Mouse (Mus musculus) embryonic facial prominence, embryonic 14.5 days (tissue): ENCODE data around the gene Olfr1269. TPM values are rescaled to one million over a fixed set of nuclear protein-coding genes. Genes with fewer than 3 reads are reported as not detected.

Experiments
- ATAC-seq: fragments of 200-750 bp; cut with Nextera tagmentation; 2 replicates; pipeline ENCODE4 v1.8.0; 2017; ENCODE audit warnings: low read depth, moderate number of reproducible peaks, moderate TSS enrichment
- DNase-seq: peaks from one replicate; pipeline ENCODE4 v3.0.0-alpha.2; 2015; ENCODE audit warnings: low spot score
- H3K27ac ChIP-seq: fragments of 300-500 bp; sonication (generic); replicated peaks from 2 replicates; pipeline ENCODE4 v1.5.1; 2014; ENCODE audit warnings: low read depth, mild to moderate bottlenecking, low read length, moderate library complexity
- H3K27me3 ChIP-seq: fragments of 300-500 bp; sonication (generic); replicated peaks from 2 replicates; pipeline ENCODE4 v1.6.1; 2014; ENCODE audit warnings: low read length; ENCODE audit not compliant: control insufficient read depth, insufficient read depth
- H3K36me3 ChIP-seq: fragments of 300-500 bp; sonication (generic); 2 replicates; pipeline ENCODE4 v1.6.1; 2014; ENCODE audit warnings: low read length, mixed read lengths; ENCODE audit not compliant: control insufficient read depth, insufficient read depth
- H3K4me1 ChIP-seq: fragments of 300-500 bp; sonication (generic); 2 replicates; pipeline ENCODE4 v1.6.1; 2014; ENCODE audit warnings: antibody characterized with exemption, low read length; ENCODE audit not compliant: control insufficient read depth, insufficient read depth
- H3K4me2 ChIP-seq: fragments of 300-500 bp; sonication (generic); 2 replicates; pipeline ENCODE4 v1.6.1; 2014; ENCODE audit warnings: low read depth, mild to moderate bottlenecking, low read length, moderate library complexity, mixed read lengths
- H3K4me3 ChIP-seq: fragments of 300-500 bp; sonication (generic); 2 replicates; pipeline ENCODE4 v1.5.1; 2014; ENCODE audit warnings: low read depth, mild to moderate bottlenecking, low read length
- H3K9ac ChIP-seq: fragments of 300-500 bp; sonication (generic); 2 replicates; pipeline ENCODE4 v1.6.1; 2014; ENCODE audit warnings: low read depth, mild to moderate bottlenecking, low read length, moderate library complexity, mixed read lengths
- H3K9me3 ChIP-seq: fragments of 300-500 bp; sonication (generic); 2 replicates; pipeline ENCODE4 v1.6.1; 2016; ENCODE audit warnings: low read length; ENCODE audit not compliant: control insufficient read depth
- WGBS: fragments of 180-500 bp; shearing (Covaris S2); extraction: QIAGEN DNeasy Blood & Tissue Kit; methylation state at CpG from one replicate; pipeline ENCODE4 v1.1.7; 2014; 5-methylcytosine and 5-hydroxymethylcytosine counted together
- polyA plus RNA-seq: library from polyadenylated mRNA; unstranded; fragments of >200 nt; fragmentation: Nextera tagmentation; extraction: Ambion mirVana; gene quantifications from 2 replicates; pipeline ENCODE4 v1.2.1, GENCODE M21; 2014

The Olfr1269 gene
- not detected in 2 replicates for polyA plus RNA-seq

DNA sequence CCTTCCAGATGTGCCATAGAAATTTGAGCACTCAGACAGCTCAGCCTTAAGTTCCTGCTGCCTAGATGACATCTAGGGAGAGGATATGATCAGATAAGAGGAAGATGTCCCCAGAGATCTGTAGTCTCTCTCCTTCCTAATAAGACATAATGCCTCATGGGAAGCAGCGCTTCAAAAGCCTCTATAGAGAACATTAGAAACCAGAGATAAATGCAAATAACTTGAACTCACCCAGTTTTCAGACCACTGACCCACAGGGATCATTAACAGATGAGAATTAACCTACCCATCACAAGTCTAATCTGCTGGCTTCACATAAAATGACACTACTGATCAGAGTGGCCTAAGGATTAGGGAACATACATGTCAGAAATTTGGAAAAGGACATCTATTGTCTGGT is at the start of gene Olfr1269:
Gene Olfr1269 (minus strand): TSS at position 101 of the 400 bp plus-strand sequence.
- H3K9ac ChIP-seq = no peak within 1 kb of the TSS
- no peaks in the 10 kb centered on the region for H3K27me3 ChIP-seq
- no peaks in the 10 kb centered on the region for H3K4me1 ChIP-seq
- ATAC-seq (no peak), DNase-seq (no peak)
- no peak within 1 kb of the TSS for H3K4me2 ChIP-seq
- H3K27ac ChIP-seq = no peak within 1 kb of the TSS
- whole genome bisulfite sequencing = 82% methylated on average over 1 of the region's 1 CpGs
- H3K9me3 ChIP-seq = no peaks in the 10 kb centered on the region
- no peaks in the 10 kb centered on the region for H3K36me3 ChIP-seq
- H3K4me3 ChIP-seq = no peak within 1 kb of the TSS

DNA sequence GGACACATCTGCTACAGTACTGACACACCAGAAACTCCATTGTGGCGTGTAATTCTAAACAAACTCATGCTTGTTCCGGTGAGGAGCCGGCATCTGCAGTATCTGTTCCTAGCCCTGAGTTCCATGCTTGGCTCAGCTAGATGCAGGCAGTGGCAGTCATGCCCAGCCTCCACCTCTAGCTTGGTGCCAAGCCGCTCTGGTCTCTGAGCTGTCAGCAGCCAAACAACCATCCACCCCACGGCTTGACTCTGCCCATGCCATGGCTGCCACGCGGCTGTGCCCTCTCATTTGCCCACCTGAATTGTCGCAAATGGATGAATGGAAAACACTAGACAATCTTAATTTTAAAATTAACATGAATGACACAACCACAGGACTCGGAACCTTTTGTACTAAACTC is 32.7 kb upstream of the Olfr1269 start:
- Histone ChIP-seq H3K27me3 (no peaks in the 10 kb centered on the region), H3K36me3 (no peaks in the 10 kb centered on the region), H3K4me3 (no peak overlapping the region), H3K4me1 (no peaks in the 10 kb centered on the region), H3K4me2 (no peak overlapping the region), H3K27ac (no peak overlapping the region), H3K9me3 (no peaks in the 10 kb centered on the region), H3K9ac (no peak overlapping the region)
- no peak for DNase-seq
- WGBS = 92% methylated on average over 9 of the region's 9 CpGs
- ATAC-seq = no peak

DNA sequence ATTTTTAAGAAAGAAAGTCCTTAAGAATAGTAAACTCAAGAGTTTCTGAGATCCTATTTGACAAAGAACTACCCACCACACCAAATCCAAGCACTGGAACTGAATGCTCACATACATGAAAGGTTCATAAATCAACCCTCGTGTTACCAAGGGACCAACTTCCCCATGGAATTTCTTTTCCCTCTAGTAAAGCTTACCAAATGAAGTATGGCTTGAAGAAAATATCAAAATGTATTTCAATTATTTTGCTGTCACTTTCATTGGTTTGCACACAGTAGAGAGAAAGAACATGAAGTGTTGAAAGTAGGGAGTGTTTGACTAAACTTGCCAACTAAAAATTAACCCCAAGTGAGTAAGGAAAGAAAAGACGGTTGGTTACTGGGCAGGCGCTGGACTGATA is 31.8 kb upstream of the Olfr1269 start, which contains the start of gene Olfr1270:
Gene Olfr1270 (minus strand): TSS at position 101 of the 400 bp plus-strand sequence.
- ATAC-seq = no peak
- 86% methylated on average over 3 of the region's 3 CpGs for WGBS

DNA sequence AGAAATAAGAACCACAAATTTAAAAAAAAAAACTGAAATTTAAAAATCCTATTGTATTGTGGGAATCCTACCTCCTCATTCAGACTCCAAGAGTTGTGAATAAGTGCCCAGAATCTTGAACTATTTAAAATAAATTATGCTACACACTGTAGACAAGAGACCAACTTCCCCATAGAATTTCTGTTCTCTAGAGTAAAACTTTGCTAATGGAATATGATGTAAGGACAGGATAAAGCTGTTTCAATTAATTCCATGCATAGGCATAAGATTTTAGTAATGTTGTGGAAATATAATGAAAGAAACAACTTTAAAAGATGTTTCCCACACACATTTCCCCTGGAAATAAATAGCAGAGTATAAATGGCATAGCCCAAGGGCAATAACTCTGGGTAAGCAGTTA is 21.0 kb upstream of the Olfr1269 start, which contains the start of gene Olfr32:
Gene Olfr32 (minus strand): TSS at position 101 of the 400 bp plus-strand sequence.
- no peak within 1 kb of the TSS for H3K9ac ChIP-seq
- H3K36me3 ChIP-seq = no peaks in the 10 kb centered on the region
- H3K4me1 ChIP-seq = no peaks in the 10 kb centered on the region
- no peak within 1 kb of the TSS for H3K27ac ChIP-seq
- no peak within 1 kb of the TSS for H3K4me3 ChIP-seq
- no peaks in the 10 kb centered on the region for H3K27me3 ChIP-seq
- H3K9me3 ChIP-seq = no peaks in the 10 kb centered on the region
- ATAC-seq (no peak), DNase-seq (no peak)
- H3K4me2 ChIP-seq = no peak within 1 kb of the TSS

More for the DNA sequence above, 31.8 kb upstream of the Olfr1269 start, which contains the start of gene Olfr1270:
- Histone ChIP-seq H3K36me3 (no peaks in the 10 kb centered on the region), H3K4me1 (no peaks in the 10 kb centered on the region), H3K9ac (no peak within 1 kb of the TSS), H3K4me3 (no peak within 1 kb of the TSS), H3K27ac (no peak within 1 kb of the TSS), H3K9me3 (no peaks in the 10 kb centered on the region), H3K27me3 (no peaks in the 10 kb centered on the region), H3K4me2 (no peak within 1 kb of the TSS)
- DNase-seq = no peak

DNA sequence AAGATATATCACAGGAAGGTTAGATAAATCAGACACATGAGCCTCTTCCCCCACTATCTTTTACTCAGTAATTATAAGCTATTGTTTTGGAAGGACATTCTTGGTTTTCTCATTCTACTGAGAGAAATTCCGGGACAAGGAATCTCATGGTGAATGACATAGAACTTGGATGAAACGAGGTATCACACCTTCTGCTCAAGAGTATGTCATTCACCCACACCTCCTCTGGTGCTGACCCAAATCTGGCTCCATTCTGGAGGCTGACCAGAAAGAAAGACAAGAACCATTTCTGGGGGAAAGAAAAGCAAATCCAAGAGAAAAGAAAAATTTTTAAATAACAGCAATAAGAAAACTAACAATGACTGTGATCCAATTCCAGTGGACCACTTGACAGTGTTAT is 51.1 kb downstream of the Olfr1269 start:
- H3K27me3 ChIP-seq = no peaks in the 10 kb centered on the region
- H3K9ac ChIP-seq = no peak overlapping the region
- H3K9me3 ChIP-seq = no peaks in the 10 kb centered on the region
- DNase-seq (no peak), ATAC-seq (no peak)
- no peaks in the 10 kb centered on the region for H3K4me1 ChIP-seq
- H3K4me3 ChIP-seq = no peak overlapping the region
- 78% methylated on average over 2 of the region's 2 CpGs for WGBS
- no peak overlapping the region for H3K27ac ChIP-seq
- no peaks in the 10 kb centered on the region for H3K36me3 ChIP-seq
- H3K4me2 ChIP-seq = no peak overlapping the region

Other genes with a start within 250 kb of the Olfr1269 start
- not detected in 2 replicates for gene Olfr1257, start 243.0 kb downstream of the Olfr1269 start, polyA plus RNA-seq
- 0.03 and 0.14 TPM in 2 replicates for gene Olfr1258, start 194.1 kb downstream of the Olfr1269 start, polyA plus RNA-seq
- not detected in 2 replicates for gene Olfr1259, start 172.7 kb downstream of the Olfr1269 start, polyA plus RNA-seq
- 0.10 and 0.33 TPM in 2 replicates for gene Olfr1260, start 147.1 kb downstream of the Olfr1269 start, polyA plus RNA-seq
- gene Olfr1261, start 130.2 kb downstream of the Olfr1269 start, polyA plus RNA-seq = not detected in 2 replicates
- not detected in 2 replicates for gene Olfr1262, start 121.3 kb downstream of the Olfr1269 start, polyA plus RNA-seq
- gene Olfr1263, start 109.3 kb downstream of the Olfr1269 start, polyA plus RNA-seq = not detected in 2 replicates
- gene Olfr1264, start 95.8 kb downstream of the Olfr1269 start, polyA plus RNA-seq = 0.40 and 0.42 TPM in 2 replicates
- gene Olfr1265, start 86.1 kb downstream of the Olfr1269 start, polyA plus RNA-seq = not detected in 2 replicates
- 0.08 TPM in 1 of 2 replicates, not detected in the other for gene Olfr140, start 57.8 kb downstream of the Olfr1269 start, polyA plus RNA-seq
- gene Olfr32, start 20.9 kb upstream of the Olfr1269 start, polyA plus RNA-seq = 0.20 and 0.45 TPM in 2 replicates
- 0.07 TPM in 2 replicates for gene Olfr1270, start 31.7 kb upstream of the Olfr1269 start, polyA plus RNA-seq
- not detected in 2 replicates for gene Olfr1506, start 103.1 kb upstream of the Olfr1269 start, polyA plus RNA-seq
- 0.11 and 0.22 TPM in 2 replicates for gene Olfr142, start 136.2 kb upstream of the Olfr1269 start, polyA plus RNA-seq
- 0.05 and 0.13 TPM in 2 replicates for gene Olfr1271, start 149.6 kb upstream of the Olfr1269 start, polyA plus RNA-seq
- gene Olfr1272, start 171.4 kb upstream of the Olfr1269 start, polyA plus RNA-seq = not detected in 2 replicates
- gene Gm13769, start 200.8 kb upstream of the Olfr1269 start, polyA plus RNA-seq = 0.22 TPM in 1 of 2 replicates, not detected in the other